Mouse (Mus musculus): ENCODE results near the gene Dmbx1.

GRCm38 (mm10) chr4:115959546-115959945 is 19.8 kb upstream of the Dmbx1 start:
- TF ChIP-seq EP300 (IDR thresholded peaks at IDR 0.05; ENCODE audit: low read depth) (no peak), CTCF (IDR thresholded peaks at IDR 0.05; ENCODE audit: low read depth) (no peak)

Measured in liver, embryonic 14.5 days (tissue).